In genomic region chr7:4491308-4491707, GRCm38 (mm10) we compare ENCODE assay signal across 12 mouse cellular contexts. TPM values are rescaled to one million over a fixed set of nuclear protein-coding genes. Genes with fewer than 3 reads are reported as not detected.
DNase-seq lines count a peak whose midpoint lies in the region; ATAC-seq and TF ChIP-seq lines count a peak whose summit lies in the region.
"Had no signal": no experiment of that assay in that cellular context is flagged by ENCODE, and none has a peak within 500 bp of the region (broad histone marks: within the 10 kb centered on the region; RNA-seq: fewer than 3 reads in every experiment).

No protein-coding gene starts in this region.

- H3ac ChIP-seq in myocyte (ENCODE audit: control insufficient read depth, insufficient read length), result no peak overlapping the region

- TF ChIP-seq CTCF in layer of hippocampus, adult 2 months (conservative IDR thresholded peaks at IDR 0.05), result no peak

- DNase-seq in layer of hippocampus, adult 2 months (ENCODE audit: low spot score in 2 of 2), result no peak
- no peak for DNase-seq in layer of hippocampus, postnatal 25 days (ENCODE audit: extremely low spot score in 1 of 2, low spot score in 1 of 2)
- DNase-seq in heart, adult 9 months (ENCODE audit: low spot score in 2 of 2), result peak; percentile 73 to 85
- DNase-seq in kidney, postnatal 36 days, result peak; percentile 44 to 47
- DNase-seq in urinary bladder, postnatal 10 days (ENCODE audit: low spot score), result no peak
- no peak for DNase-seq in layer of hippocampus, postnatal 36 days
- DNase-seq: retina, postnatal 1 day had no signal

- peaks cover 48% of the 10 kb centered on the region for H3K79me2 ChIP-seq in myocyte (ENCODE audit: control insufficient read depth, insufficient read depth)

- no peak overlapping the region for H3K4me3 ChIP-seq in layer of hippocampus, adult 2 months
- H3K4me3 ChIP-seq in myocyte, result no peak overlapping the region
- H3K4me3 ChIP-seq in forebrain, embryonic 16.5 days (replicated peaks; ENCODE audit: low read length), result no peak overlapping the region
- H3K4me3 ChIP-seq: limb, embryonic 12.5 days; stomach, embryonic 15.5 days had no signal

- peak overlapping the region; percentile 46; the same call in 1 of the 2 replicates for H3K27ac ChIP-seq in layer of hippocampus, adult 2 months
- H3K27ac ChIP-seq in forebrain, embryonic 16.5 days (ENCODE audit: low read length), result no peak overlapping the region
- H3K27ac ChIP-seq: limb, embryonic 12.5 days; stomach, embryonic 15.5 days had no signal

- no peaks in the 10 kb centered on the region for H3K9me3 ChIP-seq in forebrain, embryonic 16.5 days (ENCODE audit: control insufficient read depth, low read length)
- H3K9me3 ChIP-seq: limb, embryonic 12.5 days; stomach, embryonic 15.5 days had no signal

- TF ChIP-seq POLR2A in myocyte (IDR thresholded peaks at IDR 0.05; ENCODE audit: insufficient read length, low read depth), result no peak

- no peak overlapping the region for H3K9ac ChIP-seq in forebrain, embryonic 16.5 days (replicated peaks; ENCODE audit: low read depth, low read length)
- H3K9ac ChIP-seq: limb, embryonic 12.5 days; stomach, embryonic 15.5 days had no signal

- no peaks in the 10 kb centered on the region for H3K27me3 ChIP-seq in myocyte (ENCODE audit: control insufficient read depth, insufficient read depth, insufficient read length)
- H3K27me3 ChIP-seq in forebrain, embryonic 16.5 days (replicated peaks; ENCODE audit: control insufficient read depth, insufficient read depth, low read length), result no peaks in the 10 kb centered on the region
- H3K27me3 ChIP-seq: limb, embryonic 12.5 days; stomach, embryonic 15.5 days had no signal

- WGBS in forebrain, embryonic 16.5 days, result 90% methylated on average over 6 of the region's 6 CpGs

- peak overlapping the region; percentile 43 for H3K4me2 ChIP-seq in myocyte (ENCODE audit: low read depth)
- H3K4me2 ChIP-seq in forebrain, embryonic 16.5 days (ENCODE audit: low read length), result no peak overlapping the region
- H3K4me2 ChIP-seq: limb, embryonic 12.5 days; stomach, embryonic 15.5 days had no signal

- H3K4me1 ChIP-seq in forebrain, embryonic 16.5 days (replicated peaks; ENCODE audit: control insufficient read depth, insufficient read depth, low read length), result no peaks in the 10 kb centered on the region

- ATAC-seq in forebrain, embryonic 16.5 days, result no peak
- ATAC-seq: inflammation-experienced regulatory T-cells, adult 6 months had no signal

- H3K36me3 ChIP-seq in myocyte (ENCODE audit: control insufficient read depth, insufficient read depth), result peaks cover 22% of the 10 kb centered on the region
- peaks cover 16% of the 10 kb centered on the region for H3K36me3 ChIP-seq in forebrain, embryonic 16.5 days (ENCODE audit: control insufficient read depth, insufficient read depth)

TF ChIP-seq in myocyte, 11 proteins besides CTCF, POLR2A, EP300 and RAD21:
- TF ChIP-seq SRF (IDR thresholded peaks at IDR 0.05; ENCODE audit: control insufficient read depth, insufficient read length, low read depth) (no peak), POLR2AphosphoS2 (IDR thresholded peaks at IDR 0.05; ENCODE audit: insufficient read length, low read depth) (no peak), TCF3 (IDR thresholded peaks at IDR 0.05; ENCODE audit: insufficient read length, low read depth) (no peak), MYOD1 (IDR thresholded peaks at IDR 0.05; ENCODE audit: control insufficient read depth in 1 of 3, insufficient read length in 2 of 3, low read depth in 2 of 3) (peak in 1 of 3 experiments; percentile 26)

RNA-seq across cellular contexts. Expression of gene Ppp1r12c, which starts 10.2 kb away (rescaled TPM):
- total RNA-seq in layer of hippocampus, adult 2 months (2021), result 100 to 1,000 TPM; 157 to 161 TPM
- 100 to 1,000 TPM; 128 to 167 TPM for total RNA-seq in layer of hippocampus, postnatal 25 days (2021)
- 39.0 TPM for polyA plus RNA-seq in myocyte (2012; fragmentation: generic; extraction: Trizol)
- 40.6 and 50.0 TPM in 2 replicates for polyA plus RNA-seq in forebrain, embryonic 16.5 days (2015; fragmentation: Nextera tagmentation; extraction: Ambion mirVana)
- total RNA-seq in layer of hippocampus, postnatal 36 days (2021), result 100 to 1,000 TPM; 146 to 164 TPM

RNA-seq across cellular contexts. Expression of gene Tnnt1, which starts 24.9 kb away (rescaled TPM):
- 1 to 10 TPM; 1.7 to 4.0 TPM for total RNA-seq in layer of hippocampus, adult 2 months (2021)
- total RNA-seq in layer of hippocampus, postnatal 25 days (2021), result 1 to 10 TPM; 1.5 to 1.9 TPM
- 1,403 TPM for polyA plus RNA-seq in myocyte (2012; fragmentation: generic; extraction: Trizol)
- 2.1 and 2.6 TPM in 2 replicates for polyA plus RNA-seq in forebrain, embryonic 16.5 days (2015; fragmentation: Nextera tagmentation; extraction: Ambion mirVana)
- total RNA-seq in layer of hippocampus, postnatal 36 days (2021), result 1 to 10 TPM; 1.1 to 4.2 TPM

RNA-seq across cellular contexts. Expression of gene Eps8l1, which starts 30.8 kb away (rescaled TPM):
- total RNA-seq in layer of hippocampus, adult 2 months (2021), result 1 to 10 TPM; 7.8 to 8.9 TPM
- total RNA-seq in layer of hippocampus, postnatal 25 days (2021), result 1 to 10 TPM; 5.3 to 5.7 TPM
- 0.12 TPM for polyA plus RNA-seq in myocyte (2012; fragmentation: generic; extraction: Trizol)
- polyA plus RNA-seq in forebrain, embryonic 16.5 days (2015; fragmentation: Nextera tagmentation; extraction: Ambion mirVana), result 10.1 and 10.9 TPM in 2 replicates
- total RNA-seq in layer of hippocampus, postnatal 36 days (2021), result 1 to 10 TPM; 4.3 to 5.4 TPM

RNA-seq across cellular contexts. Expression of gene Tnni3, which starts 32.7 kb away (rescaled TPM):
- total RNA-seq in layer of hippocampus, adult 2 months (2021), result under 1 TPM in 1 of 2 experiments, not detected in 1; 0.64 TPM
- under 1 TPM in 1 of 2 experiments, not detected in 1; 0.44 TPM for total RNA-seq in layer of hippocampus, postnatal 25 days (2021)
- polyA plus RNA-seq in myocyte (2012; fragmentation: generic; extraction: Trizol), result 13.3 TPM
- polyA plus RNA-seq in forebrain, embryonic 16.5 days (2015; fragmentation: Nextera tagmentation; extraction: Ambion mirVana), result 1.2 and 1.7 TPM in 2 replicates
- total RNA-seq in layer of hippocampus, postnatal 36 days (2021), result 1 to 10 TPM in 1 of 2 experiments, under 1 TPM in 1; 0.70 to 1.3 TPM

RNA-seq across cellular contexts. Expression of gene Dnaaf3, which starts 40.9 kb away (rescaled TPM):
- total RNA-seq in layer of hippocampus, adult 2 months (2021), result under 1 TPM; 0.47 to 0.64 TPM
- under 1 TPM; 0.34 to 0.38 TPM for total RNA-seq in layer of hippocampus, postnatal 25 days (2021)
- 2.2 TPM for polyA plus RNA-seq in myocyte (2012; fragmentation: generic; extraction: Trizol)
- polyA plus RNA-seq in forebrain, embryonic 16.5 days (2015; fragmentation: Nextera tagmentation; extraction: Ambion mirVana), result 1.4 and 1.6 TPM in 2 replicates
- total RNA-seq in layer of hippocampus, postnatal 36 days (2021), result under 1 TPM; 0.38 to 0.65 TPM

Comparison
In these comparisons a context has a peak if more than half of its experiments do, and no peak if none do; other contexts are left out.
1. DNase-seq: peak in heart, adult 9 months (2 of 2) and kidney, postnatal 36 days (2 of 2); none in layer of hippocampus, adult 2 months (0 of 2), layer of hippocampus, postnatal 25 days (0 of 2), urinary bladder, postnatal 10 days (single experiment) and layer of hippocampus, postnatal 36 days (0 of 2).